Mouse (Mus musculus) MEL (cell line): ENCODE measurements around the gene Ndufaf3.
A peak's percentile ranks its signal among the peaks of the same experiment; 100 is the strongest.

ENCODE experiments used
- CHD1 ChIP-seq: IDR thresholded peaks from 2 replicates; pipeline ENCODE4 v1.6.1; 2012; ENCODE audit warnings: low read depth, mild to moderate bottlenecking, inconsistent platforms, low read length, improper control_type of control experiment
- CTCF ChIP-seq, 3 experiments: IDR thresholded peaks in 2 of 3; conservative IDR thresholded peaks in 1 of 3; 2 replicates each; pipeline ENCODE4 v1.5.1; 2011 to 2012; ENCODE audit warnings: low read length in 3 of 3, low read depth in 2 of 3, mild to moderate bottlenecking in 2 of 3, improper control_type of control experiment in 1 of 3, inconsistent platforms in 1 of 3, mixed read lengths in 1 of 3, moderate library complexity in 1 of 3; ENCODE audit not compliant: control insufficient read depth in 1 of 3, insufficient read depth in 1 of 3, poor library complexity in 1 of 3, severe bottlenecking in 1 of 3
- E2F4 ChIP-seq: IDR thresholded peaks from 2 replicates; pipeline ENCODE4 v1.6.1; 2011; ENCODE audit warnings: low read depth, low read length, improper control_type of control experiment, borderline replicate concordance
- GATA1 ChIP-seq: IDR thresholded peaks from 2 replicates; pipeline ENCODE4 v1.6.1; 2011; ENCODE audit warnings: low read depth, low read length, improper control_type of control experiment
- POLR2A ChIP-seq, 2 experiments: IDR thresholded peaks; 2 replicates each; pipeline ENCODE4 v1.6.1; 2011 to 2012; ENCODE audit warnings: low read length in 2 of 2, mild to moderate bottlenecking in 2 of 2, control low read depth in 1 of 2, improper control_type of control experiment in 1 of 2, low read depth in 1 of 2, moderate library complexity in 1 of 2; ENCODE audit not compliant: control insufficient read depth in 1 of 2, insufficient read depth in 1 of 2, poor library complexity in 1 of 2
- POLR2AphosphoS2 ChIP-seq: IDR thresholded peaks from 2 replicates; pipeline ENCODE4 v1.6.1; 2011; ENCODE audit warnings: low read length, improper control_type of control experiment
- SMC3 ChIP-seq: IDR thresholded peaks from 2 replicates; pipeline ENCODE4 v1.6.1; 2011; ENCODE audit warnings: low read depth, low read length, improper control_type of control experiment
- TCF12 ChIP-seq: IDR thresholded peaks from 2 replicates; pipeline ENCODE4 v1.6.1; 2014; ENCODE audit warnings: low read depth, mild to moderate bottlenecking, inconsistent platforms, low read length, improper control_type of control experiment, moderate library complexity
- ZC3H11A ChIP-seq: IDR thresholded peaks from 2 replicates; pipeline ENCODE4 v1.6.1; 2012; ENCODE audit warnings: low read depth, mild to moderate bottlenecking, inconsistent platforms, low read length, improper control_type of control experiment

- TF ChIP-seq CTCF (IDR thresholded peaks at IDR 0.05 in 2 of 3, conservative IDR thresholded peaks at IDR 0.05 in 1 of 3; ENCODE audit: control insufficient read depth in 1 of 3, insufficient read depth in 1 of 3, low read depth in 2 of 3, low read length in 3 of 3, poor library complexity in 1 of 3, severe bottlenecking in 1 of 3) (no peak), POLR2A (IDR thresholded peaks at IDR 0.05; ENCODE audit: control insufficient read depth in 1 of 2, insufficient read depth in 1 of 2, low read depth in 1 of 2, low read length in 2 of 2, poor library complexity in 1 of 2) (peak in 1 of 2 experiments; percentile 13; a peak in 1 of 4 replicates), CHD1 (peak; percentile 86; the same call in 1 of the 2 replicates), ZC3H11A (no peak), E2F4 (no peak; the same call in 1 of the 2 replicates), TCF12 (no peak), SMC3 (no peak), GATA1 (no peak), POLR2AphosphoS2 (peak; percentile 91)
Measured at GRCm38 (mm10) chr9:108565881-108566814, 1.1 kb downstream of the Ndufaf3 start.
